Mouse (Mus musculus) cerebellum, postnatal 14 days (tissue): ENCODE measurements around the gene Glyatl3.

ENCODE experiments used
- DNase-seq, 2 experiments: peaks; one replicate each; pipeline ENCODE4 v3.0.0; 2021; ENCODE audit warnings: mixed read lengths in 2 of 2

Glyatl3 gene

DNA sequence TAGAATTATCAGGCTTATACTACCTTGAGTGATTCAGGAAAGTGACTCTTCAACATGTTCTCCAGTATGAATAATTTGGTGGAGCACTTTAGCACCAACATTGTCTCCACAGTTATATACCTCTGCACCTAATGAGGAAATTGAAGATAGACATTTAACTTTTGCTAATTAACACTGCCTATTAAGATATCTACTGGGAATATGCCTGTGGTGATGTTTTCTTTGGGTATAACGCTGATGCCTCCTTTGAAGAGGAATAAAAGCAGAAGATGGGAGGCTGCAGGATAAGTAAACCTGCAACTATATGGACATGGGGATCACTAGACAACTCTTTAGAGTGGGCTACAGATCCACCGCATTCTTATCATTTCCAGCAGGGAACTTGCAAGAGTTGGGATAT lies at the start of gene Glyatl3:
Glyatl3 (minus strand) TSS at position 101 of the 400 bp plus-strand sequence.
- DNase-seq: no peak

DNA sequence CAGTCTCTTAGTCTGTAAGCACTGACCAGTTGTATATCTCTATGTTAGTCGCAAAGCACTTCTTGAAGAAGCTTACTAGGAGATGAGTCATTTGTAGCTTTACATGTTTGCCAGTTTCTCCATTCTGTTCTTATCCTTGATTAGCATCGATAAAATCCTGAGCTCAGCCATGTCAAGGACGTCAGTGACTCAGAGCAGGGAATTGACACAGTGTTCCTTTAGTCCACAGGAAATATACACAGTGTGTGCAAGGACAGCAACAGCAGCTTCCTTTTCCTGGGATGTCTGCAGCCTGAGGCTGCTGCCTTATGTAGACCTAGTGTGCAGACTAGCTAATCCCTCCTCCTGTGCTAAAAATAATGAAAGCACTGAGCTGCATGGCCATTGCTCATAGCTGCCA lies 34.4 kb upstream of the Glyatl3 start:
- no peak for DNase-seq

DNA sequence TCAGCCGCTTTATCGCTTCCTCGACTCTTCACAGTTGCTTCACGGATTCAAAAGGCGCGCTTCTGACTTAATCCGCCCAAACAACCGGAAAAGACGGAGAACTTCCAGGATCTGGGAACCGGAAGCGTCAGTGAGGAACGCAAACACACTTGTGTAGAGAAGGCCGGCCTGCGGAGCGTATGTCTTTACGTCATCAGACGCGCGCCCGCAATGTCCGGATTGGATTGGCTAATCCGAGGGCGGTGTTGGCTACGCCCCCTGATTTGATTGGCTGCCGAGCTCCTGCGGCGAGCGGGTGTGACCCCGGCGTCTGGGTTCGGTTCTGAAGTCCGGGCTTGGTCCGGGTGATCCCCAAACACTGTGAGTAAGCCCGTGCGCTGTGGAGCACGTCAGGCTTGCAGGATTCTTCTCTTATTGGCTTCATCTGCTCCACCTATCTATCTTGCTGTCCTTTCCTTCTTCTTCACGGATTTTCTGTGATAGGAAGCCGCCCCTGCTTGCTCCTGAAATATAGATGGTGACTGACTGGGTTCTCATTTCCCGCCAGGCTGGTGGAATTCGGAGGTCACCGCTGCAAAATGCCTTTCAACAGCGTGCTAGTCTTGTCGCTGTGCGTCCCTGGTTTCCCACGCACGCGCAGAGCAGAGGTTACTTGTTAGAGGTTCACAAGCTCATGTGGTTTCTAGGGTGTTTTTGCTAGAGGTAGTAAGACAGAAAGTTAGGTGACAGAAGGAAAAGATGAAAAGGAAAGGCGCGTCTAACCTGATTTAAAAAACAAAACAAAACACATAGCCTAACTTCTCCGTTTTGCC lies 20.5 kb upstream of the Glyatl3 start, which contains the start of the genes Mut and Cenpq:
Mut (plus strand) TSS at position 266 of the 812 bp plus-strand sequence.
Cenpq (minus strand) TSS at position 628 of the 812 bp plus-strand sequence.
- DNase-seq: peak; percentile 99

DNA sequence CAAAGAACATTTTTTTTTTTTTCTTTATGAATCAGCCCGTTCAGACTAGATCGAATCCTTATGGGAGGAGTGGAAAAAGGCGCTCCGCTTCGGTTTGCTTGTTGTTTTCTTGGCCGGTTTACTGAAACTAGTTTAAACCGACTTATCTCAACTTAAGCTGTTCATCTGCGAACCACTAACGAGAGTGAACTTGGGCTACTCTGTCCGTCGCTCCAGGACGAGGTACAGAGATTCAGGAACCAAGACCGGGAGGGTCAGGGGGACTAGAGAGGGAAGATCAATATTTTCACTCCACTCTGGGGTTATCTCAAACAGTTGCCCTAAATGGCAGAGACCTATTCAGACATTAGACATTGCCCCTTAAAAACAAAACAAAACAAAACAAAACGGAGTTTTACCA lies 19.8 kb upstream of the Glyatl3 start:
- no peak for DNase-seq

DNA sequence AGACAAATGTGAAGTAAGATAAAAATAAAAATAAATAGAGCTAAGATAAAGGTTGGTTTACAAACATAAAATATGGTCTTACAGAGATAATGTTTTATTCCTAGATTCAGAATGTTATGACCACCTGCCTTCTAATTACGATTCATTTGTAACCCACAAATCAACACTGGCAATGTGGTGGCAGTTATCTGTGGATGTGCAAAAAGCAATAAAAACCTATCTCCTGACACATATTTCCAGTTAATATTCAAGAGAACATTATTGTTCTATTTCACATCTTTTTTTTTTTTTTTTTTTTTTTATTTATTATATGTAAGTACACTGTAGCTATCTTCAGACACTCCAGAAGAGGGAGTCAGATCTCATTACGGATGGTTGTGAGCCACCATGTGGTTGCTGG lies 1.3 kb upstream of the Glyatl3 start:
- DNase-seq: no peak

DNA sequence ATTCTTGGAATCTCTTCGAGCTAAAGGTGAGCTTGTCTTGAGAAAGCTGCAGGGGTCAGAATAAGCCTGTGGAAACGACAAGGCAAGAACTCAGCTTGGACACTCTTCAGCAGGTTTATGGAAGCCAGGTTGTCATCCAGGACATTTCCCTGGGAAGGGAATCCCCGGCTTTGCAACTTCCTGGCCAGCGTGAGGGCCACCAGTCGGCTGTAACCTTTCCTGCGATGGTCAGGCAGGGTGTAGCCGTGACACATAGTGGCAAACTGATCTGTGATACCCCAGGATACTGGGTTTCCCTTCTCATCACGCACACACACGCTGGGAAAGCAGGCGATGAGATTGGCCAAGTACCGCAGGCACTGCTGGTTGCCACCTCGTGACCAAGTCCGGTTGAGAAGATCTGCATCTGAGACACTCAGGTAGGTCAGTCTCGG lies 9.4 kb downstream of the Glyatl3 start:
- peak; percentile 68 to 70 for DNase-seq

DNA sequence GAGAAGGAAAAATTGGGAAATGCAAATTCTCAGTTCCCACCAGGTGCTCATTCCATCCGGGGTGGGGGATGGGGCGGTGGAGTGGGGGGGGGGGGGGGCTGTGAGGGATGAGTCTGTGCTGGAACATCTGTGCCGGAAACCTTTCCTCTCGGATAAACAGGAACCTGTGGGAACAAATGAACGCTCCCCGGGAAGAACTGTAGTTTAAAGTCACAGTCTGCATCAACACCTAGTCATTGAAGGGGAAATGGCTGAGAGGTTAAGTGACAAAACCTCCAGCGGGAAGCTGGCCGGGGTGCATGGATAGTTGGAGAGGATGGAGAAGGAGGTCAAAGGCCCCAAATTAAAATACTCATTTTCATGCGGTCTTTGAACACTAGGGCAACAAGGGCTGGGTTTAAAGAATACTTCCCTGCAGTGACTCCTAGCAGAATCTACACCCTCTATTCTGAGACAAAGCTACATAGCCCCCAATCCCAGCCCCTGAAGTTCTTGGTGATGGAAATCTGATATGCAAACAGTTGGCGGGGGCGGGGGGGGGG lies 10.0 kb downstream of the Glyatl3 start:
- DNase-seq: peak; percentile 31 to 40

DNA sequence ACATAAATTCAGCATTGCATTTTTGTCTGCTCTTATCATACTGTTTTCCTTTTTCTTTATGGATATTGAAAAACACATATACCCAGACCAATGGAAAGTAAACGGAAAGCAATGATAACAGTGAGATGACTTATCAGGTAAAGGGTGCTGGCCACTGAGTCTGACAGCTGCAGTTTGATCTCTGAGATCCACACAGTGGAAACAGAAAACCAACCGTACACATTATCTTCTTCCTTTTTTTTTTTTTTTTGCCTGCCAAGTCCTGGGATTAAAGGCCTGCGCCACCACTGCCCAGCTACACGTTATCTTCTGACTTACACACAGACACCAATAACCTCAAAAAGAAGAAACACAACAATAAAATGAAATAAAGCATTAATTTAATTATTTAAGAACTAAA lies 10.8 kb downstream of the Glyatl3 start:
- DNase-seq: no peak

DNA sequence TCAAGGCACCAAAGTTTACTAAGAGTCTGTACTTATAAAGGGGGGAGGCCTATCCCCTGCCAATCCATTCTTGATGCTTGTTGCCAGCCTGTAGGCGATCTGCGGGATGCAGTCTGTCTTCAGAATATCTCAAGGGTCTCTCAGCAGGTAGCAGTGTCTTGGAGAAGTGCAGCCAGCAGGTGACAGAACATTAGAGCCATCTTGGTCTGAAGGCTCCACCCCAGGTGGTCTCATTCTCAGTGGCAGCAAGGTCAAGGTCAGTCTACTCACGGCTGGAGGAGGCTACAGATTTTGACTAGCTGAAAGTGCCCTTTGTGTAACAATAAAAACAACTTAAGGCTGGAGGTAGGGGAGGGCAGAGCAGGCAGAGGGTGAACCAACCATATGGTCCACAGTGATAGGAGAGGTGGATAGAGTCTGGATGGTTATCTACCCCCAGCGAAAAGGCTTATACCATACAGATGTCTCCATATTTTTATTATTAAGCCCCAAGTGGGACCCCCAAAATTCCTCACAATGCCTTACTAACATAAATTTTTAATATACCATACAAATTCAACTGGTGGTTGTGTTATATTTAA lies 14.3 kb downstream of the Glyatl3 start:
- no peak for DNase-seq

DNA sequence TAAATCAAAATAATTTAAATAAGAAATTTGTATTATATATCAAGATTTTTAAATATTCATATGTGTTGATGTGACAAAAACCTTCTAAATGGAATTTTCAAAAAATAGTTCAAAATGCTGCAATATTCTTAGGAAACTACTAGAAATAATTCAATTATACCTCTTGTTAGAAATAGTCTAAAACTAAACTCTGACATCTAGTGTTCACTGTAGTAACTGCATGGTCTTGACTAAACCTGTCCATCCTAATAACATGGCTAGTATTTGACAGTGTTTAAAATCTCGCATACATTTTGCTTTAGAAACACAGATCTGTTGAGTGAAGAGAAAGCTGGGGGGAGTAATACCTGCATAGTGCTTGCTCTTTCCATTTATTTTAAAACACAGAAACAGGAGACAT lies 17.3 kb downstream of the Glyatl3 start:
- peak in 1 of 2 experiments; percentile 40 for DNase-seq

DNA sequence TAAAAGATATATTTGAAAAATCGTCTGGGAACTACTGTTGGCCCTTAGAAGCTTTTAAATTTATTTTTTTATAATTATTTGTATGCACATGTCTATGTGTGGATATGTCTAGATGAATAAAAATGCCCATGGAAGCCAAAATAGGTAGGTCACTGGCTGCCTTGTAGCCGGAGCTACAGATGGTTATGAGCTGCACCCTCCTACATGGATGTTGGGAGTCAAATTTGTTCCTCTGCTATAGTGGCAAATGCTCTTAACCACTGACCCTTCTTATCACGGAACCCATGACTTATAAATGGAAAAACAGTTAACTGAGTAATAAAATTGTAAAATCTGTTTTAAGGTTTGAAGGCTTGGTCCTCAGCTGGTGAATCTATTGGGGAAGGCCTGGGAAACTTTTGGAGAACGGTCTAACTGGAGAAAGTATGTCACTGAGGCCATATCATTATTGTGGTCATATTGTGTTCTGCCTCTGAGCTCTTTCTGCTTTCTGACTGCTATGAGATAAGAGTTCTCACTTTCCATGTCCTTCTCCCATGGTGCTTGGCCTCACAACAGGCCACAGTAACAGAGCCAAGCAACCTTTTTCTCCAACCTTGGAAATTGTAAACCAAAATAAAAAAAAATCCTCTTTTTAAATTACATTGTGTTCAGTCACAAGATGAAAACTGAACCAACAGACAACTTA lies 26.2 kb downstream of the Glyatl3 start:
- no peak for DNase-seq

DNA sequence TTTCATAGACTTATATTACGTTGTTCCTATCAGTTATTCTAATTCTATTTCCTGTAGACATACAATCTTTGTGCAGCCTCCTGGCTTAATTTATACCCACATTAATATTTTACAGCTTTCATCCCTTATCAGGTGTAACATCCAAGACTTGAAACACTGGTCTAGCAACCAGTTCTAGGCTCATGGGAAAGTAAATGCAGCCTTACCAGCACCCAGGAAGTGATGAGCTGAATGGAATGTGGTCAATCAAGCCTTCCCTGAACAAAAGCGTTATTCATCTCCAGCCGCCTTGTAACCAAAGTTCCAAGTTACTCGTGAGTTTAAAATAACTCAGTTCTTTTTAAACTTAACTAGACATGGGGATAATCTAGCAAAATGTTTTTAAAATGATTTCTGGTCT lies 29.0 kb downstream of the Glyatl3 start:
- DNase-seq: no peak

DNA sequence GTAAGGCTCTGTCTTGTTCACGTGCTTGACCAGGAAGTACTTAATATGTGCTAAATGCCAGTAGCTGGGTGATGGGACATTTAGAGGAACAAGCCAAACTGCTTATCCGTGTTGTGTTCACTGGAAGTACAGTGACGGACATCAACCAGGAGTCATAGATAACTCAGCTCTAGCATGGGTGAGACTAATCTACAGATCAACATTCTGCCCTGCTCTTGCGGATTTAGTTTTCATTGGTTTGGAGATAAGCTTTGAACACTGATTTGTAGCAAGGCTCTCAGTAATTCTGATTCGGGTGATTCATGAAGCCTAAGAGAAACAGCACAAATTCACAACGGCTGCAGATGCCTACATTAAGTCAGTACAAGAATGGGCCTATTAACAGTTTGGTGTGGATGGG lies 32.0 kb downstream of the Glyatl3 start:
- DNase-seq: no peak

DNA sequence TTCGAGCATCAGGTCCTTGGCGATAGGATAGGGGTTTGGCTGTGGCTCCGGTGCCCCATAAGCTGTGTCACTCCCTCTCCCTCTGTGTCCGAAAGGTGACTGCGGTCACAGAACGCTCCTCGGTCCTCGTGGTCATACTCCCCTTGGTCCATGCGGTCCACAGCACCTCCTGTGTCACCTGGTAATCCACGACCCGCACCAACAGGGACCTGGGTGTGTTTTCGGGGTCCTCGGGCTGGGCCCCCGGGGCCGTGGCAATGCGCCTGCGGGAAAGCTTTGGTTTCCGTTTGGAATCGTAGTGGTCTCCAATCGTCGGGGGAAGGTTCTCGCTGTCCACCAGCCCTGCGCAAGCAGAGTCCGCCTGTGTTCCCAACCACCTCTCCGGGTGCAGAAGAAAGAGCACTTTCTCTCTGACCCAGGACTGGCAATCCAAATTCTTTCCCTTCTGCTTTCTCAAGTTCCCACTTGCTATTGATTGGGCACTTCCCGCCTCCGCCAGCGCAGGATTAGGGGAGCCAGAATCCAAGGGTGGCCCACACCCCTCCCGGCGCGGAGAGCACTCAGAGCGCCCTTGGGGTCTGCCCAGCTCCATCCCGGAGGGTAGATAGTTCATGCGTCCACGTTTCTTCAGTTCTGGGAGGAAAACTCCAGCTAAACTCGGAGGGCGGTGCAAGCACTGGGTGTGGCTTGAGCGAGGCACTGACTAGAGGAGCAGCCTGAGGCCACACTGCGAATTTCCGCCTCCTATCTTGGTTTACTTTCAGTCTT lies 34.0 kb downstream of the Glyatl3 start, which contains the start of gene 9130008F23Rik:
9130008F23Rik (minus strand) TSS at position 636 of the 768 bp plus-strand sequence.
- peak; percentile 17 to 33 for DNase-seq

DNA sequence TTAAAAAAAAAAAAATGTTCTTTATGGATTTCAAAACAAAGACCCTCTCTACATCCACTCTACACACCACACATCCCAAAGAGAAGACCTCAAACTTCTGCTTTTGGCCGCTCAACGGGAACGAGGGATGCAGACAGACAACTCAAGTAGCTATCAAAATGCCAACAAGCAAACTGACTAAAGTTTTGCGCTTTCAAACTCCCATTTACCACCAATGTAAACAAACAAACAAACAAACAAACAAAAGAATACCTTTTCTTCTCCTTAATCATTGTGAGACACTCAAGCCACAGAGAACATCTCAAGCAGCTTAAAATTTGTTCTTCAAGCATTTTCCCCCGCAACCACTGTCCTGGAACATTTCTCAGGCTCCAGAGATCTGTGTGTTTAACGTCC lies 34.6 kb downstream of the Glyatl3 start:
- DNase-seq: no peak

DNA sequence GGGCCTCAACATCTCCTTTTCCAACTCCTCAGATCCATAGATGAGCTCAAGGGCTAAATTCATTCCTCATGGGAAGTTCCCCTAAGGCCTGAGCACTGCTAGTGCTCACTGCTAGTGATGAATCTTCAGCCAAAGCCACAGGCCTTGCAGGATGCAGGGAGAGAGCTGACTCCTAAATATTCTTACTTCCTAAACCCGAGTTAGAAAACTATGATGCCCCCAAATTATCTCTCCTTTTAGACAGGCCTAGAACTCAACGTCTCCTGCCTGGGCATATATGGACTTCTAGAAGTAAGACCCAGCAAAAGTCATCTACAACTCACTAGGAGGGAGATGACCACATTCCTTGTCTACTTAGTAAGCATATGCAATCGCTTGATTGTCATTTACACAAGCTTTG lies 36.4 kb downstream of the Glyatl3 start:
- no peak for DNase-seq

DNA sequence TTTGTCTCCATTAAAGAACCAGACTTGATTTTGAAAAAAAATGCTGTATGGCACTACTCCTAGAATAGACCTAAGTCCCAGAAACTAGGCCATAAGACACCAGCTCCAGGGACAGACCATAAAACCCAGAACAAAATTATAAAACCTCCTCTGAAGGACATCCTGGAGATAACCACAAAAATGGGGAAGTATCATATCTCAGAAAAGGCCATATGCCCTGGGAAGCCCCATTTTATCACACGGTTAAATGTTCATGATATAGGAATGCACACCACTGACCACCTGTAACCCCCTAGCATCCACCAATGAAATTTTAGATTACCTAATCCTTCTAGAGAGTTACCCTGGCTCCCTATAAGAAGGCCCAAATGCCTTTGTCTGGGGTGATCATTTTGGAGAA lies 38.6 kb downstream of the Glyatl3 start:
- DNase-seq: no peak

DNA sequence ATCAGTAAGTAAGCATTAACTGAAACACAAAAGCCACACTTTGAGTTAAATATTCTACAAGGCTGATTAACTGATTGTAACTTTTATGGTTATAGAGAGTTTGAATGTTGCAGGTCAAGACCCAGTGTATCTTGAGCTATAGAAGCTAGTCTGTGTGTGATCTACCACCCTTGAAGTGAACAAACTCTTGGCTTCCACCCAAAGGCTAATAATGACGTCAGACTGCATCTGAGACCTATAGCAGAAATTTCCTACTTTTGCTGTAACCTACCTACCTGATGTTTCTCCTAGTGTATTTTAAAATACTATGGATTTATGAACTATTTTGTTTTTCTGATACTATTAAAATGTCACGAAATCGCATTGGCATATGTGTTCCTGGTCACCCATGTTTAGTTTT lies 39.4 kb downstream of the Glyatl3 start:
- no peak for DNase-seq

DNA sequence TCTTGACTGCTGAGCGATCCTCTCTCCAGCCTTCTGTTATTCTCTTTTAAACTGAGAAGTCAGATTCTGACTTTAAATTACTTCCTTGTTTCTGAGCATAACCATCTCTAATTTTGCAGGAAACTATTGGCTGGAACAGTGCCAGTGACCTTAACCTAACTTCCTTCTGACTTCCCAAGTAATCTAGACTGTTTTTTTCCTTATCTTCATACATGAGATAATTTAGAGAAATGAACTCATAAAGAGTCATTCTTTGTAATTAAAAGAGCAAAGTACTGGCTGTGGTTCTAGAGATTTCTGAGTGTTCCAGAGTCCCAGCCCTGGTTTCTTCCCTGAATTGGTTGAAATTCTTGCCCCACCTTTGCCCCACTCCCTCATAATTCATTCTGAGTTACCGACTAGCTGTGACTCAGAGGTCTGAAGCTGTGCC lies 40.6 kb downstream of the Glyatl3 start:
- DNase-seq: no peak

DNA sequence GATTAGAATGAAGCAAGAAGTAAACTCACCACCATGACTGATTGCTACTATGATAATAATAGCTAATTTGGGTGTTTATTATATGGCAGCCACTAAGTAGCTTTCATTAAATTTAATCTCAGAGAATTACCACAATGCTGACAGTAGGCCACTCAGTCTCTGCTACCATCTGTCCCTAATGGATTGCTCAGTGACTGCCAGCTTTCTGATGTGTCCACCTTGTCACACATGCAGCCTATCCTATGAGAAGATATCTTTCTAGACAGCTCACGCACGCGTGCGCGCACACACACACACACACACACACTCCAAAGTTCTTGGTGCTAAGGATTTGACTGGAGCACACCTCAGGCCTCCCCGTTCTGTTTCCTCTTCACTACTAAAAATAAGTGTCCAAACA lies 41.5 kb downstream of the Glyatl3 start:
- DNase-seq: no peak

DNA sequence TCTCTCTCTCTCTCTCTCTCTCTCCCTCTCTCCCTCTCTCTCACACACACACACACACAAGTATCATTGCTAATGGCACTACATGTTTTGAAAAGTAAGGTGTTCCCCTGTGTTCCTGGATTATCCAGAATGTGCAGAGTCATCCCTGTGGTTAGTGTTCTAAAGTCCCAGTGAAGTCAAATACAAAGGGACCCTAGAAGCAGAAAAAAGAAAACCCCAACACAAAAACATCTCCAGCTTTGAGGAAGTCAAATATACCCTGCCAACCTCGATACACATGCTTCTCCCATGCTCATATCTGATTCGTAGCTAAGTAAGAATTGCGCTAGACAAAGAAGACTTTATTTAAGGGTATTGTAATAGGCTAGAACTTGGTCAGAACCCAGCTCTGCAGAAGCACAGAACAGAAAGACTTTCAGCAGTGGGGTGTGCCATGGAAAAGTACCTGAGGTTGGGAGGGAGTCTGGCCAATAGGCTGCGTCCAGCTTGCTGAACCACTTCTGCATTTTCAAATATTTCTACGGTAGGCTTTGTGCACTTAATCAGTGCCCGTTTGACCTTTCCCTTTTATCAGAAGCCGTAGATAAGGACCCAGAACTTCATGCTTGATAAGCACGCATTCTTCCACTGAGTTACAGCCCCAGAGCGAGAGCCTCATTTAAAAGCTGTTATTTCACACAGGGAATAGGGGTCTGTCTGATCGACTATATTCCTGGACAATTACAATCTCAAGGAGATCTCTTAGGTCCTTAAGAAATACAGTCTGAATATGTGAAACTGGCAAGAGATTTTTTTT lies 45.0 kb downstream of the Glyatl3 start:
- DNase-seq: no peak

DNA sequence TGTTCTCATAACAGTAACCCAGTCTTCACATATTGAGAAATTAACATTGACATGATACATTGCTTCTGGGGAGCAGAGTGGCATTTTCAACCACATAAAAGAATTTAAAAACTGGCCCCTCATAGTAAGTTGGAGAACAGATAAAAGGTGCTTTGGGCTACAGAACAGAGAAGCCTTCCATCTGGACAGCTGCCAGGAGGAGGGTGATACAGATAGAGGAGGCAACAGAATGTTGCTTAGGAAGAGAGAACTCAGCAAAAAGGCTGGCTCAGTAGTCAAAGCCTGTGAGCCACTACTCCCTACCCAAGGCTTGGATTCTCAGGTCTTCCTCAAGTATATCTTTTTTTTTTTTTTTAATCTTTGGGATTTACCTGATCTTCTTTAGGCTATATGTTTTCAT lies 59.1 kb downstream of the Glyatl3 start:
- peak; percentile 7 to 37 for DNase-seq
